Mouse (Mus musculus) heart, adult 18-20 months (tissue): ENCODE measurements around the gene Ceacam9. TPM values are rescaled to one million over a fixed set of nuclear protein-coding genes. Genes with fewer than 3 reads are reported as not detected.

Source experiments
- DNase-seq, 2 experiments: peaks; one replicate each; pipeline ENCODE4 v3.0.0; 2021 to 2022; ENCODE audit warnings: mixed read lengths in 1 of 2
- total RNA-seq, 2 experiments: library from RNA; stranded (reverse); gene quantifications; 2 replicates each; pipeline ENCODE4 v1.2.3; 2021

The Ceacam9 gene
- total RNA-seq, 2 experiments from 2014 or later, result not detected

DNA sequence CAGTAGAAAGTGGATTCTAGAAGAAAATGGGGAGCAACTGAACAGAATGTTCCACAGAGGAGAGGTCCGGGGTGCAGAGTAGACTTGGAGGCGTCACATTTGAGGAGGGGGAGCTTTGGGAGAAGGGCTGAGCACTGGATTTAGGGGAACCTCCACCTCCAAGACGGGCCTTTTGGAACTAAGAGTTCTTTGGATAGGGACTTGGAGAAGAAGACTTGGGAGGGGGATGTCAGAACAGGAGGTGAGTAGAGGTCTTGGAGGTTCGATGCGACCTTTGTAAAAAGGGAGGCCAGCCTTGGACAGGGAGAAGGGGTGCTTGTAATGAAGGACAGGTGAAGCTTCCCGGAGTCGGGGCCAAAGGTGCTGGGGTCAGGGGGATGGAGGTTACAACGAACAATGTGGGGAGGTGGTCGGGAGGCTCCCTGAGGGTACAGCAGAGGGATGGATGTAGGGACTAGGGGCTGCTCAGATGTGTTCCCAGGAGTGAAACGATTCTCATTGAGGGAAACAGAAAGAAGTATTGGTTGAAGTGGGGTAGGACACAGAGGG lies 17.4 kb downstream of the Ceacam9 start:
- DNase-seq, result no peak

DNA sequence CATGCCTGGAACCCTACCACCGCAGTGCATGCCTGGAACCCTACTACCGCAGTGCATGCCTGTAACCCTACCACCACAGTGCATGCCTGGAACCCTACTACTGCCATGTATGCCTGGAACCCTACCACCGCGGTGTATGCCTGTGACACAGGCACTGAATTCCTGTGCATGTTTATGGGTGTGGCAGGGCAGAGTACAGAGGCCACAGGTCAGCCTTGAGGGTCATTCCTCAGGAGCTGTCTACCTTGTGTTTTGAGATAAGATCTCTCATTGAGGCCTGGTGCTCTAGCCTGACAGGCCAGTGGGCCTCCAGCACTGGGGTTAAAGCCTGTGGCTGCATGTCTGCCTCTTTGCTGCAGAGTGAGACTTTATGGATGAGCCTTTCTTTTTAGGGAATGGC lies 23.6 kb downstream of the Ceacam9 start:
- DNase-seq, result no peak

DNA sequence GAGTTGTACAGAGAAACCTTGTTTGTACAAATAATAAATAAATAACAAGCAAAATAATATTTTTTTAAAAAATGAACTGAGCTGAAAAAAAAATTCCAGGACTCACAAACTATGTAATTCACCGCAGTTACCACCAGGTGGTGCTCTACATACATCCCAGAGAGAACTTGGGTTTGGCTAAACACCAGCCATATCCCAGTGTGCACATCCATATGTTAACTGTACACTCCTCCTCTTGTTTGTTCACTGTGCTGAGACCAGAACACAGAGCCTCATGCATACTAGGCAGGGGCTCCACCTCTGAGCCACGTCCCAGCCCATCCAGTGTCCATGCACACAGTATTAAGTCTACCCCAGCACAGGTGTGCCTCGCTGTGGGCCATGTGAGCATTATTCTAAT lies 24.4 kb downstream of the Ceacam9 start:
- peak; percentile 57 to 80 for DNase-seq

DNA sequence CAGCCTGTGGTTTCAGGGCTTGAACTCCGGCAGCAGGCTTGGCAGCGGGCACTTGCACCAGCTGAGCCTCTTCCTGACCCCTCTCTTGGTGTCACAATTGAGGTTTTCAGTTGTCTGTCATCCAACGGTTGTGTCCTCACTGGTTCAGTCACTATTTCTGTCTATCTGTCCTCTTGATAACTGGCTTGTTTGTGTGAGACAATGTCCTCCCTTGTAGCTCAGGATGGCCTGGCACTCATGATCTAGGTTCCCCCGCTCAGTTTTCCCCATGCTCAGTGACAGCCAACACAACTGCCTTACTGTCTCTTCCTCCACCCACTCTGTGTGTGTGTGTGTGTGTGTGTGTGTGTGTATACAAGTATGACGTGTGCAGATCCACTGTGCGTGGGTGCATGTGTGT lies 25.9 kb downstream of the Ceacam9 start:
- no peak for DNase-seq

DNA sequence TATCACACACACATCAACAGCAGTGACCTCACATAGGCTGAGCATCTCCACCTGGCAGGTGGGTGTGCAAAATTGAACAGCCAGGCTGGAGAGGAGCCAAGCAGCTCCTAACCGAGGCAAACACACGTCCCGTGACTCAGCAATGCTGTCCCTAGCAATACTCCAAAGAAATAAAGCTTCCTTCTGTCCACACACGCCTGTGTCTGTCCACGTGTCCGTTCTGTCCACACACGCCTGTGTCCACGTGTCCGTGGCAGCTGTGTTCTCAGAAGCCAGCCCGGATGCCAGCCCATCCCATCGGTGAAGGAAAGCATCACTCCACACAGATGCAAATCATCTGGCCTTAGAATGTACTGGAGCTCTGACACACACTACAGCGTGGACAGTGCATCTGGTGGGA lies 30.3 kb downstream of the Ceacam9 start:
- peak in 1 of 2 experiments; percentile 20 for DNase-seq

DNA sequence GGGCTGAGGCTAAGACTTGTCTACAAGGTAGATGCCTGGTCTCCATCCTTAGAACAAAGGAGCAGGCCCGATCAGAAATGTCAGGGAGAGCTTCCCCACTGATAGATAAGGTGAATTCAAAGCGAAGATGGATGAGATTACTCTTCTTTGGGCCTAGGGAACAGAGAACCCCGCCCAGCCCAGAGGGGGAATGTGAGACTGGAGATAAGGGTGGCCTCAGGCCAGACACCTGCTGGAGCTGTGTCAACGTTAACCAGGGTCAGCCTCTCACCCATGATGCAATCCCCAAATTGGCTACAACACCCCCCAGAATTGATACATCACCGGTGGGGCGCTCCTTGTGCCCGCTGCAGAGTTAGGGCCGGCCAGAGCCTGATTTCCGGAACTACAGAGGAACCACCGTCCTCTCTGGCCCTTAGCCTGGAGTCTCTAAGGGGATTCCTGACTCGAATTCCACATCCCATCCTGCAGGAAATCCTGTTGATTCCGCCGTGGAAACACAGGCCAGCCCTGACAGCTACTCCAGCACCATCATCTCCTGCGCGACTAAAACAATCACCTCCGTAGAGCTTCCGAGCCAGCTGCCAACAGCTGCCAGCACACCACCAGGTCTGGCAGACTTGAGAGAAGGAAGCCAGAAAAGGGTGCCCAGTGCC lies 33.8 kb downstream of the Ceacam9 start:
- DNase-seq, result peak; percentile 61 to 79

DNA sequence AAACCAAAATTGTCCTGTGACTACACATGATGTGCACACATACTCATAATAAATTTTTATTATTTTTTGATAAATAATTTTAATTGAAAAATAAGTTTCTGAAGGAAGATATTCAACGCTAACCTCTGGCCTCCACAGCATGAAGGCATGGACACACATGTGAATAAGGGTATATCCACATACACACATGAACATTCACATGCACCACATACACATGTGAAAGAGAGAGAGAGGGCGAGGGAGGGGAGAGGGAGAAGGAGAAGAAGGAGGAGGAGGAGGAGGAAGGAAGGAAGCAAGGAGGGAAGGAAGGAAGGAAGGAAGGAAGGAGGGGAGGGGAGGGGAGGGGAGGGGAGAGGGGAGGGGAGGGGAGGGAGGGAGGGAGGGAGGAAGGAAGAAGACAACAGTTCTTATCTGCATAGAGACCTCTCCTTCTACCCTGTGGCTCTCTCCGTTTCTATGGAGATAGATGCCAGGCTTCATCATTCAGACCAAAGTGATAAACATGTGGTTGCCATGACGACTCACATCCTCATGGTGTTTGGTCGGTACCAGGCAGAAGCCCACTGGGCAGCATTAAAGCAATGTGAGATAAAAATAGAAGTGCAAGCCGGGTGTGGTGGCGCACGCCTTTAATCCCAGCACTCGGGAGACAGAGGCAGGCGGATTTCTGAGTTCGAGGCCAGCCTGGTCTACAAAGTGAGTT lies 37.3 kb downstream of the Ceacam9 start:
- no peak for DNase-seq

DNA sequence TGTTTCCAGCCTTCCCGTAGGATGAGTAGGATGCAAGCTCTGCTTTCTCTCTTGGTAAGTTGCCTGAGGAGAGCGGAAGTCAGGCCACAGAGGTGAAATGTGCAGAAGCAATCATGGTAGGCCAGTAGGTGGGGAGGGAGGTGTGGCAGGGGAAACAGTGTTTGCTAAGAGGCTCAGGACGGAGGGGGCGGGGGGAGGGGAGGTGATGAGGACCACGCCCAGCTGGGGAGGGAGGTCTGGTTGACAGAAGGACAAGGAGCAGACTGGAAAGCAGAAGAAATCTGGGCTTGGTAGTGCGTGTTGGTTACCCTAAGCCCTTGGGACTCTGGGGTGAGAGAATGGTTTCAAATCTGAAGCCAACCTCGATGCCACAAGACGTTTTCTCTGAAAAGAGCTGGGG lies 38.6 kb downstream of the Ceacam9 start:
- peak; percentile 77 to 87 for DNase-seq

DNA sequence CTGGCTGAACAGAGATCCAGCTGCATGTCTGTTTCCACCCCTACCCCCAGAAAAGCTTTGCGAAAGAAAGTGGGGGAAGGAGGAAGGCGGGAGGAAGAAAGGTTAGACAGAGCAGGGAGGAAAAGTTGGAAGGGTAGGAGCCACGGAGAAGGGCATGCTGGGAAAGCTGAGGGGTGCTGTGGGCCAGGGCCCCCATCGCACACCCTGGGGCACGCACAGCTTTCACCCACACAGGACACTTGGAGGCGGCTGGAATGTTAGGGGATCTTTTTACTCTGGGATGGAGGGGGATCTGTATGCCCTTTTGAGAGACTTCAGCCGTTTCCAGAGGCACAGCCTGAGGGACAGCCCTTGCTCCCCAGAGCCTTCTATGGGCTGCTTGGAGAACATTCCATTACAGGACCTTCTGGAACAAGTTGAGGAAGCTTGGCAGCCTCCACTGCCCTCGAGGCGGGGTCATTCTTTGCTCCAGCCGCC lies 39.3 kb downstream of the Ceacam9 start:
- peak; percentile 83 to 93 for DNase-seq

DNA sequence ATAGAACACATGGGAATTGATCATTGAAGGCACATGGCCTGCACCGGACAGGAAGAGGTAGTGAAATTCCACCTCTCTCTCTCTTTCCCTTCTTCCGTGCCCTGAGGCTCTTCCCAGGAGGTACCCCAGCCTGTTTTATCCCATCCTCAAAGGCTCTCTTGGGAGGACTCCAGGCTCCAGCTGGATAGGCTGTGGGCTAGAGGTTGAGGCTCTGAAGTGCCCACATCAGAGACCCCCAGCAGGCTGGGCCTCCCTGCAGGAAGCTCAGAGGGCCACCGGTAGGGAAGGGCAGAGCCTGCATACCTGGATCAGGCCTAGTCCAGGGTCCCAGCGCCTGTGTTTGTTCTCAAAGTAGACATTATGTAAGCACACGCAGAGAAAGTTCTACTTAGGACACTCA lies 39.9 kb downstream of the Ceacam9 start:
- DNase-seq, result peak; percentile 43 to 61

DNA sequence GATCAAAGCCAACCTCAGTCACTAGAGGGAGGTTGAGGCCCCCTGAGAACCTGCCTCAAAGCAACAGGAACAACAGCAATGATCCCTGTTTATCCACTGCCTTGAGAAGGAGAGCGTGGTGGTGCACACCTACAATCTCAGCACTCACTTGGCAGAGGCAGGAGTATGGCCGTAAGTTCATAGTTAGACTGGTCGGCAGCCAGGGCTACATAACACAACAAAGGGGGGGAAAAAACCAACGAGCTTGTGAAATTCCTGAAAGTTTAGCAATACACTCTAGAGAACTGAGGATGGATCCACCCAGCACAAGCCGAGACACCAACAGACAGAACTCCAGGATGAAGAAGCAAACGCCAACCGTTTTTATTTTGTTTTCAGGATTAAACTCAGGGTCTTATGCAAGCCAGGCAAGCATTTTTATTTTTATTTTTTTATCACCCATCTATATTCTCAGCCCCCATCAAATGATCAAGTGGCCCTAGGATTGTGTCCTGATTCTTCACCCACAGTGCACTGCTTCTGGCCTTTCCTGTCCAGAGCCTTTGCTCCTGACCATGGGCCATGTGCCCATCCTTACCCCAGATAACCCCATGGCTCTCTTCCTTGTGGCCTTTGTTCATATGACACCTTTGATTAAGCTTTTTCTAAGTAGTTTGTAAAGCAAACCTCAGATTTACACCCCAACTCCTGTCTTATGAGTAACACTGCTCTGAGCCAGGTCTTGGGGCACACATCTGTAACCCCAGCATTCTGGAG lies 41.9 kb downstream of the Ceacam9 start:
- peak; percentile 67 to 70 for DNase-seq

DNA sequence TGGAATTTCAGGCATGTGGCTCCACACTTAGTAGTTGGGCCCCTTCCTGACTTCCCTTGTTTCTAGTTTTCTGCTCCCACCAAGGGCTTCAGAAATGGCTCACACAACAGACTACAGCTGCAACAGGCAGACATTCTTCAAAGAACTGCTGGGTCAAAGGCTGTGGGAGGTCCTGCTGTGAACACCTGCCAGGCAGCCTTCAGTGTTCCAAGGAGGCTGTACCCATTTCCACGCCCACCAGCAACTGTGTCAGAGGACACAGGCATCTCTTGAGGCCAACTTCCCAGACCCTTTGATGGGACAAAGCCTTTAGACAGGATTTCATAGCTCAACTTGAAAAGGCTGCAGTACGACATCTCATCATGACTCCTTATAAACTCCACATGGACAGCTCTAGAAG lies 44.7 kb downstream of the Ceacam9 start:
- DNase-seq, result no peak

Other genes with a start within 250 kb of the Ceacam9 start
- gene Npas1, start 244.2 kb upstream of the Ceacam9 start, total RNA-seq, result not detected
- 10 to 100 TPM; 31.8 to 33.9 TPM for gene Arhgap35, start 106.9 kb upstream of the Ceacam9 start, total RNA-seq
- not detected for gene Ceacam15, start 46.2 kb upstream of the Ceacam9 start, total RNA-seq
- 10 to 100 TPM; 66.9 to 78.5 TPM for gene Ap2s1, start 16.5 kb downstream of the Ceacam9 start, total RNA-seq
- 10 to 100 TPM; 13.0 to 26.3 TPM for gene Slc1a5, start 59.4 kb downstream of the Ceacam9 start, total RNA-seq
- 10 to 100 TPM; 50.3 to 60.0 TPM for gene Strn4, start 94.0 kb downstream of the Ceacam9 start, total RNA-seq
- 10 to 100 TPM; 49.1 to 53.1 TPM for gene Fkrp, start 94.8 kb downstream of the Ceacam9 start, total RNA-seq
- gene Prkd2, start 121.0 kb downstream of the Ceacam9 start, total RNA-seq, result 10 to 100 TPM; 19.7 to 22.2 TPM
- 1 to 10 TPM; 8.7 to 9.4 TPM for gene Dact3, start 153.4 kb downstream of the Ceacam9 start, total RNA-seq
- under 1 TPM in 1 of 2 experiments, not detected in 1; 0.47 TPM for gene Gng8, start 169.9 kb downstream of the Ceacam9 start, total RNA-seq
- 1 to 10 TPM; 1.5 TPM for gene Ptgir, start 184.6 kb downstream of the Ceacam9 start, total RNA-seq
- gene Calm3, start 202.2 kb downstream of the Ceacam9 start, total RNA-seq, result 100 to 1,000 TPM; 166 to 200 TPM
- 1 to 10 TPM; 3.7 to 4.0 TPM for gene Pnmal2, start 222.8 kb downstream of the Ceacam9 start, total RNA-seq
- not detected for gene Pnmal1, start 237.8 kb downstream of the Ceacam9 start, total RNA-seq